In genomic region chr10:78018797-78019203, GRCm38 (mm10) we compare ENCODE assay signal across 8 mouse cellular contexts. TPM values are rescaled to one million over a fixed set of nuclear protein-coding genes. Genes with fewer than 3 reads are reported as not detected.
A peak's percentile ranks its signal among the peaks of the same experiment; 100 is the strongest.
DNase-seq lines count a peak whose midpoint lies in the region; ATAC-seq lines count a peak whose summit lies in the region.

No protein-coding gene starts in this region.

- 15% methylated on average over 19 of the region's 19 CpGs for WGBS in liver, embryonic 12.5 days (ENCODE audit: insufficient replicate concordance)
- 18% methylated on average over 19 of the region's 19 CpGs for WGBS in stomach, embryonic 14.5 days

- H3K9ac ChIP-seq in liver, embryonic 12.5 days, result no peak overlapping the region
- no peak overlapping the region for H3K9ac ChIP-seq in stomach, embryonic 14.5 days (replicated peaks; ENCODE audit: low read depth, low read length)

- peak; percentile 69 for ATAC-seq in granulocyte monocyte progenitor cell, adult 5-6 weeks (replicated peaks; ENCODE audit: poor library complexity, severe bottlenecking)
- ATAC-seq in liver, embryonic 12.5 days, result peak; percentile 76
- ATAC-seq in stomach, embryonic 14.5 days (ENCODE audit: insufficient number of reproducible peaks, insufficient read depth, low FRiP score, low read depth), result peak; percentile 83; the same call in 1 of the 2 replicates

- no peaks in the 10 kb centered on the region for H3K9me3 ChIP-seq in liver, embryonic 12.5 days (replicated peaks)
- no peaks in the 10 kb centered on the region; the same call in 1 of the 2 replicates for H3K9me3 ChIP-seq in stomach, embryonic 14.5 days (ENCODE audit: control insufficient read depth, low read depth, low read length)

- H3K27me3 ChIP-seq in liver, embryonic 12.5 days (replicated peaks), result peaks cover 8% of the 10 kb centered on the region
- H3K27me3 ChIP-seq in stomach, embryonic 14.5 days (ENCODE audit: control insufficient read depth, insufficient read depth, low read length), result no peaks in the 10 kb centered on the region

- H3K4me1 ChIP-seq in liver, embryonic 12.5 days, result peaks cover 14% of the 10 kb centered on the region
- H3K4me1 ChIP-seq in stomach, embryonic 14.5 days (ENCODE audit: control insufficient read depth, insufficient read depth, low read length), result no peaks in the 10 kb centered on the region

- peak overlapping the region; percentile 62 for H3K4me2 ChIP-seq in liver, embryonic 12.5 days
- peak overlapping the region; percentile 48 for H3K4me2 ChIP-seq in stomach, embryonic 14.5 days (replicated peaks; ENCODE audit: low read depth, low read length)

- peak; percentile 83 for DNase-seq in 3T3-L1 (ENCODE audit: low read depth, low spot score)
- peak; percentile 58 for DNase-seq in adrenal gland, adult 8-10 months
- peak; percentile 79 for DNase-seq in embryo, embryonic 11.5 days (ENCODE audit: low read depth, low spot score)
- peak; percentile 82 for DNase-seq in kidney, adult 18-20 months
- peak; percentile 52 to 74 for DNase-seq in natural killer cell, adult 2 months (ENCODE audit: low spot score in 2 of 2)

- no peak overlapping the region for H3K27ac ChIP-seq in liver, embryonic 12.5 days
- H3K27ac ChIP-seq in stomach, embryonic 14.5 days (ENCODE audit: low read length), result no peak overlapping the region

- H3K36me3 ChIP-seq in liver, embryonic 12.5 days, result no peaks in the 10 kb centered on the region
- no peaks in the 10 kb centered on the region for H3K36me3 ChIP-seq in stomach, embryonic 14.5 days (ENCODE audit: control insufficient read depth, insufficient read depth, low read length)

- peak overlapping the region; percentile 34 for H3K4me3 ChIP-seq in liver, embryonic 12.5 days
- no peak overlapping the region for H3K4me3 ChIP-seq in stomach, embryonic 14.5 days (ENCODE audit: low read depth, low read length)

RNA-seq across cellular contexts. Expression of gene Pfkl, which starts 8.9 kb away (rescaled TPM):
- 100 to 1,000 TPM in 1 of 4 experiments, 10 to 100 TPM in 3; 79.7 to 108 (median 89.6) TPM for total RNA-seq in adrenal gland, adult 8-10 months (2022)
- total RNA-seq in granulocyte monocyte progenitor cell, adult 5-6 weeks (2014; fragmentation: Nextera tagmentation), result 30.6 and 39.4 TPM in 2 replicates
- 39.6 and 43.5 TPM in 2 replicates for total RNA-seq in granulocyte monocyte progenitor cell, adult 5-6 weeks (2017)
- 152 and 157 TPM in 2 replicates for polyA plus RNA-seq in liver, embryonic 12.5 days (2016; fragmentation: Nextera tagmentation; extraction: Ambion mirVana)
- 161 and 196 TPM in 2 replicates for polyA plus RNA-seq in stomach, embryonic 14.5 days (2014; fragmentation: Nextera tagmentation; extraction: Ambion mirVana)

RNA-seq across cellular contexts. Expression of gene Dnmt3l, which starts 22.9 kb away (rescaled TPM):
- 10 to 100 TPM in 3 of 4 experiments, 1 to 10 TPM in 1; 4.3 to 41.2 (median 20.8) TPM for total RNA-seq in adrenal gland, adult 8-10 months (2022)
- 0.45 TPM in 1 of 2 replicates, not detected in the other for total RNA-seq in granulocyte monocyte progenitor cell, adult 5-6 weeks (2014; fragmentation: Nextera tagmentation)
- total RNA-seq in granulocyte monocyte progenitor cell, adult 5-6 weeks (2017), result 0.67 and 1.6 TPM in 2 replicates
- not detected in 2 replicates for polyA plus RNA-seq in liver, embryonic 12.5 days (2016; fragmentation: Nextera tagmentation; extraction: Ambion mirVana)
- 0.71 TPM in 1 of 2 replicates, not detected in the other for polyA plus RNA-seq in stomach, embryonic 14.5 days (2014; fragmentation: Nextera tagmentation; extraction: Ambion mirVana)

RNA-seq across cellular contexts. Expression of gene Aire, which starts 24.6 kb away (rescaled TPM):
- not detected for total RNA-seq in adrenal gland, adult 8-10 months (2022)
- total RNA-seq in granulocyte monocyte progenitor cell, adult 5-6 weeks (2014; fragmentation: Nextera tagmentation), result 1.0 TPM in 1 of 2 replicates, not detected in the other
- not detected in 2 replicates for total RNA-seq in granulocyte monocyte progenitor cell, adult 5-6 weeks (2017)
- 0.06 TPM in 1 of 2 replicates, not detected in the other for polyA plus RNA-seq in liver, embryonic 12.5 days (2016; fragmentation: Nextera tagmentation; extraction: Ambion mirVana)
- 0.27 and 0.56 TPM in 2 replicates for polyA plus RNA-seq in stomach, embryonic 14.5 days (2014; fragmentation: Nextera tagmentation; extraction: Ambion mirVana)

RNA-seq across cellular contexts. Expression of gene 1810043G02Rik, which starts 40.5 kb away (rescaled TPM):
- total RNA-seq in adrenal gland, adult 8-10 months (2022), result 10 to 100 TPM; 18.8 to 41.2 (median 28.6) TPM
- 8.8 and 9.1 TPM in 2 replicates for total RNA-seq in granulocyte monocyte progenitor cell, adult 5-6 weeks (2014; fragmentation: Nextera tagmentation)
- 7.4 and 9.9 TPM in 2 replicates for total RNA-seq in granulocyte monocyte progenitor cell, adult 5-6 weeks (2017)
- 6.7 and 6.9 TPM in 2 replicates for polyA plus RNA-seq in liver, embryonic 12.5 days (2016; fragmentation: Nextera tagmentation; extraction: Ambion mirVana)
- 36.7 and 38.1 TPM in 2 replicates for polyA plus RNA-seq in stomach, embryonic 14.5 days (2014; fragmentation: Nextera tagmentation; extraction: Ambion mirVana)

RNA-seq across cellular contexts. Expression of gene Trpm2, which starts 48.4 kb away (rescaled TPM):
- 10 to 100 TPM in 2 of 4 experiments, 1 to 10 TPM in 2; 2.2 to 10.4 (median 7.6) TPM for total RNA-seq in adrenal gland, adult 8-10 months (2022)
- total RNA-seq in granulocyte monocyte progenitor cell, adult 5-6 weeks (2014; fragmentation: Nextera tagmentation), result 1.9 and 9.1 TPM in 2 replicates
- 1.9 and 3.6 TPM in 2 replicates for total RNA-seq in granulocyte monocyte progenitor cell, adult 5-6 weeks (2017)
- 1.1 and 1.2 TPM in 2 replicates for polyA plus RNA-seq in liver, embryonic 12.5 days (2016; fragmentation: Nextera tagmentation; extraction: Ambion mirVana)
- 1.5 TPM in 2 replicates for polyA plus RNA-seq in stomach, embryonic 14.5 days (2014; fragmentation: Nextera tagmentation; extraction: Ambion mirVana)
